Mouse (Mus musculus): ENCODE measurements around the gene Nup93.

Nup93 gene

GRCm38 (mm10) chr8:94271102-94271501 is 56.7 kb downstream of the Nup93 start:
- DNase-seq, result no peak

- DNase-seq, result no peak
Observed at GRCm38 (mm10) chr8:94272612-94273011, 58.2 kb downstream of the Nup93 start.

- no peak for DNase-seq
Observed at GRCm38 (mm10) chr8:94273289-94273850, 59.0 kb downstream of the Nup93 start.

- DNase-seq, result no peak
Observed at GRCm38 (mm10) chr8:94274030-94274429, 59.7 kb downstream of the Nup93 start.

- DNase-seq, result peak; percentile 36
Observed at GRCm38 (mm10) chr8:94278295-94278694, 63.9 kb downstream of the Nup93 start.

- DNase-seq, result no peak
Observed at GRCm38 (mm10) chr8:94280001-94280613, 65.7 kb downstream of the Nup93 start.

- DNase-seq, result no peak
Observed at GRCm38 (mm10) chr8:94282453-94282985, 68.2 kb downstream of the Nup93 start.

- peak; percentile 46 for DNase-seq
Observed at GRCm38 (mm10) chr8:94284204-94284603, 69.8 kb downstream of the Nup93 start.

GRCm38 (mm10) chr8:94290606-94291005 is 76.2 kb downstream of the Nup93 start:
- DNase-seq, result no peak

- DNase-seq, result peak; percentile 80
Observed at GRCm38 (mm10) chr8:94292072-94292471, 77.7 kb downstream of the Nup93 start.

- peak; percentile 75 for DNase-seq
Observed at GRCm38 (mm10) chr8:94292626-94293025, 78.3 kb downstream of the Nup93 start.

- no peak for DNase-seq
Observed at GRCm38 (mm10) chr8:94295687-94296086, 81.3 kb downstream of the Nup93 start.

GRCm38 (mm10) chr8:94296312-94296991 is 82.1 kb downstream of the Nup93 start:
- DNase-seq, result no peak

- no peak for DNase-seq
Observed at GRCm38 (mm10) chr8:94297101-94297500, 82.7 kb downstream of the Nup93 start.

GRCm38 (mm10) chr8:94300809-94301208 is 86.4 kb downstream of the Nup93 start:
- DNase-seq, result no peak

GRCm38 (mm10) chr8:94304412-94304811 is 90.0 kb downstream of the Nup93 start:
- DNase-seq, result no peak

- no peak for DNase-seq
Observed at GRCm38 (mm10) chr8:94306989-94307513, 92.7 kb downstream of the Nup93 start.

GRCm38 (mm10) chr8:94307652-94308051 is 93.3 kb downstream of the Nup93 start:
- no peak for DNase-seq

- no peak for DNase-seq
Observed at GRCm38 (mm10) chr8:94314069-94314468, 99.7 kb downstream of the Nup93 start.

GRCm38 (mm10) chr8:94317249-94317648 is 102.9 kb downstream of the Nup93 start:
- no peak for DNase-seq

- DNase-seq, result no peak
Observed at GRCm38 (mm10) chr8:94317691-94318090, 103.3 kb downstream of the Nup93 start.

- DNase-seq, result no peak
Observed at GRCm38 (mm10) chr8:94320036-94320435, 105.7 kb downstream of the Nup93 start.

- DNase-seq, result no peak
Observed at GRCm38 (mm10) chr8:94322083-94322482, 107.7 kb downstream of the Nup93 start.

- no peak for DNase-seq
Observed at GRCm38 (mm10) chr8:94323041-94323440, 108.7 kb downstream of the Nup93 start.
